Mouse (Mus musculus) liver, postnatal 0 days (tissue): ENCODE results near the gene Skiv2l. TPM values are rescaled to one million over a fixed set of nuclear protein-coding genes. Genes with fewer than 3 reads are reported as not detected.
A peak's percentile ranks its signal among the peaks of the same experiment; 100 is the strongest.

Experiments
- ATAC-seq: fragments of 200-750 bp; cut with Nextera tagmentation; 2 replicates; pipeline ENCODE4 v1.8.0; 2017; ENCODE audit warnings: mild to moderate bottlenecking, moderate library complexity
- DNase-seq: peaks from one replicate; pipeline ENCODE4 v3.0.0-alpha.2; 2016
- H3K27ac ChIP-seq: fragments of 300-500 bp; sonication (generic); 2 replicates; pipeline ENCODE4 v1.5.1; 2014; ENCODE audit warnings: antibody characterized with exemption, moderate library complexity, mild to moderate bottlenecking, low read depth
- H3K27me3 ChIP-seq: fragments of 300-500 bp; sonication (generic); 2 replicates; pipeline ENCODE4 v1.6.1; 2014; ENCODE audit warnings: low read length, control low read depth, mixed read lengths; ENCODE audit not compliant: insufficient read depth
- H3K36me3 ChIP-seq: fragments of 300-500 bp; sonication (generic); replicated peaks from 2 replicates; pipeline ENCODE4 v1.6.1; 2014; ENCODE audit warnings: mild to moderate bottlenecking, control low read depth, low read length, moderate library complexity, mixed read lengths; ENCODE audit not compliant: insufficient read depth
- H3K4me1 ChIP-seq: fragments of 300-500 bp; sonication (generic); 2 replicates; pipeline ENCODE4 v1.6.1; 2014; ENCODE audit warnings: antibody characterized with exemption, mild to moderate bottlenecking, control low read depth; ENCODE audit not compliant: insufficient read depth
- H3K4me2 ChIP-seq: fragments of 300-500 bp; sonication (generic); 2 replicates; pipeline ENCODE4 v1.6.1; 2014; ENCODE audit warnings: low read depth, mild to moderate bottlenecking, low read length, moderate library complexity, mixed read lengths
- H3K4me3 ChIP-seq: fragments of 300-500 bp; sonication (generic); 2 replicates; pipeline ENCODE4 v1.5.1; 2014; ENCODE audit warnings: low read depth, low read length
- H3K9ac ChIP-seq: fragments of 300-500 bp; sonication (generic); replicated peaks from 2 replicates; pipeline ENCODE4 v1.6.1; 2014; ENCODE audit warnings: mild to moderate bottlenecking, moderate library complexity
- H3K9me3 ChIP-seq: fragments of 300-500 bp; sonication (generic); 2 replicates; pipeline ENCODE4 v1.6.1; 2016; ENCODE audit warnings: mild to moderate bottlenecking, control low read depth, low read length, mixed read lengths
- CTCF ChIP-seq: sonication (generic); IDR thresholded peaks from 2 replicates; pipeline ENCODE4 v1.5.1; 2016; ENCODE audit warnings: antibody characterized with exemption, low read depth
- EP300 ChIP-seq: IDR thresholded peaks from 2 replicates; pipeline ENCODE4 v1.6.1; 2016; ENCODE audit warnings: antibody characterized with exemption, low read depth, mild to moderate bottlenecking
- WGBS: fragments of 180-500 bp; shearing (Covaris S2); extraction: QIAGEN DNeasy Blood & Tissue Kit; methylation state at CpG from one replicate; pipeline ENCODE4 v1.1.7; 2014; ENCODE audit not compliant: insufficient replicate concordance; 5-methylcytosine and 5-hydroxymethylcytosine counted together
- polyA plus RNA-seq: library from polyadenylated mRNA; unstranded; fragments of >200 nt; fragmentation: Nextera tagmentation; extraction: Ambion mirVana; gene quantifications from 2 replicates; pipeline ENCODE4 v1.2.1, GENCODE M21; 2015

Skiv2l gene
- polyA plus RNA-seq, 1 experiment from 2014 or later: 15.4 TPM

DNA sequence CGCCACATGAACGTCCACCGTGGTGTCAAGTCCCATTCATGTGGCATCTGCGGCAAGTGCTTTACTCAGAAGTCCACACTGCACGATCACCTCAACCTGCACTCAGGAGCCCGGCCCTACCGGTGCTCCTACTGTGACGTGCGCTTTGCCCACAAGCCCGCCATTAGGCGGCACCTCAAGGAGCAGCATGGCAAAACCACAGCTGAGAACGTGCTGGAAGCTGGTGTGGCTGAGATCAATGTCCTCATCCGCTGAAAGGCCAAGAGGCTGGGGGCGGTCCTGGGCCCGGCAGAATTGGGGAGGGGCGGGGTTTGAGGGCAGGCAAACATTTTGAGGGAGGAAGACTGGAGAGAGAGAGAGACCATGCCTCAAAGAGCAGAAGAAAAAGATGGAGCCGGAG is 46.4 kb upstream of the Skiv2l start:
- Histone ChIP-seq H3K9me3 (no peaks in the 10 kb centered on the region; the same call in 1 of the 2 replicates), H3K27ac (no peak overlapping the region), H3K27me3 (no peaks in the 10 kb centered on the region), H3K4me3 (no peak overlapping the region), H3K36me3 (no peaks in the 10 kb centered on the region), H3K9ac (no peak overlapping the region), H3K4me2 (no peak overlapping the region), H3K4me1 (peaks cover 28% of the 10 kb centered on the region)
- ATAC-seq (no peak), DNase-seq (no peak)
- TF ChIP-seq EP300 (no peak), CTCF (no peak)
- WGBS: 72% methylated on average over 17 of the region's 17 CpGs

GRCm38 (mm10) chr17:34895724-34896123 is 45.7 kb upstream of the Skiv2l start:
- TF ChIP-seq EP300: no peak
- TF ChIP-seq CTCF: no peak
- Histone ChIP-seq H3K4me2 (0 out of 2 replicates have a peak overlapping the region, but pooled peaks have one; percentile 98), H3K27ac (no peak overlapping the region), H3K9me3 (no peaks in the 10 kb centered on the region; the same call in 1 of the 2 replicates), H3K36me3 (no peaks in the 10 kb centered on the region), H3K9ac (no peak overlapping the region), H3K4me1 (peaks cover 28% of the 10 kb centered on the region), H3K4me3 (no peak overlapping the region), H3K27me3 (no peaks in the 10 kb centered on the region)
- 92% methylated on average over 15 of the region's 15 CpGs for WGBS
- ATAC-seq (no peak), DNase-seq (no peak)

DNA sequence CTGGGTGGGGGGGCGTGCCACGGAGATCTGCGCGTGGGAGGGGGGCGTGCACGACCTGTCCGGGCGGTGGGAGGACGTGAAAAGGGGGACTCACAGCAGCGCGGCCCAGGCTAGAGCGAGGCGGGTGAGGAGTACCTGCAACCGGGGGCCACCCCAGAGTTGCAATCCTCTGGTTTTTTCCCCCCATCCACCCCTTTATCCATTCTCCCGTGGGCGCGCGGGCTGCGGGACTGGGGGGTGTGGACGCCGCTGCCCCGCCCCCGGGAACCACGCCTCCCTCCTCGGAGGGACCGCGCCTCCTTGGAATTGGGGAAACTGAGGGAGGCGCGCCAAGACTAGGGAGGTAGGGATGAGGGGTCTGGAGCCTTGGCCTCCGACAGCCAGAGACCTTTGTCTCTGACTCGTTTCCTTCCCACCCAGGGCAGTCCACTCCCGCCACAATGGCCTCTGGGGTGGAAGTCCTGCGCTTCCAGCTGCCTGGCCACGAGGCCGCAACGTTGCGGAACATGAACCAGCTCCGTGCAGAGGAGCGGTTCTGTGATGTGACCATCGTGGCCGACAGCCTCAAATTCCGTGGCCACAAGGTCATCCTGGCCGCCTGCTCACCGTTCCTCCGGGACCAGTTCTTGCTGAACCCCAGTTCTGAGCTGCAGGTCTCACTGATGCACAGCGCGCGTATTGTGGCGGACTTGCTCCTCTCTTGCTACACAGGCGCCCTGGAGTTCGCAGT is 45.0 kb upstream of the Skiv2l start:
- Histone ChIP-seq H3K27me3 (no peaks in the 10 kb centered on the region), H3K9ac (peak overlapping the region; percentile 78), H3K9me3 (no peaks in the 10 kb centered on the region; the same call in 1 of the 2 replicates), H3K27ac (peak overlapping the region; percentile 77), H3K4me1 (peaks cover 25% of the 10 kb centered on the region), H3K4me2 (peak overlapping the region; percentile 98), H3K4me3 (peak overlapping the region; percentile 72), H3K36me3 (no peaks in the 10 kb centered on the region)
- no peak for TF ChIP-seq CTCF
- TF ChIP-seq EP300: no peak
- no peak for ATAC-seq
- WGBS: 13% methylated on average over 51 of the region's 51 CpGs
- peak; percentile 60 for DNase-seq

- Histone ChIP-seq H3K36me3 (no peaks in the 10 kb centered on the region), H3K4me3 (peak overlapping the region; percentile 72), H3K27ac (peak overlapping the region; percentile 77), H3K9me3 (no peaks in the 10 kb centered on the region; the same call in 1 of the 2 replicates), H3K27me3 (no peaks in the 10 kb centered on the region), H3K9ac (peak overlapping the region; percentile 78), H3K4me1 (peaks cover 25% of the 10 kb centered on the region), H3K4me2 (peak overlapping the region; percentile 98)
- peak; percentile 15; the same call in 1 of the 2 replicates for TF ChIP-seq EP300
- TF ChIP-seq CTCF: peak; percentile 34
- peak; percentile 87 for ATAC-seq
- WGBS: under 1% methylated on average over 29 of the region's 51 CpGs
- DNase-seq: peak; percentile 94
Observed at GRCm38 (mm10) chr17:34894074-34894597, 44.1 kb upstream of the Skiv2l start.

GRCm38 (mm10) chr17:34893072-34893824 is 43.2 kb upstream of the Skiv2l start:
- H3K9ac ChIP-seq: no peak overlapping the region
- no peaks in the 10 kb centered on the region for H3K36me3 ChIP-seq
- 76% methylated on average over 12 of the region's 12 CpGs for WGBS

GRCm38 (mm10) chr17:34891377-34891776 is 41.4 kb upstream of the Skiv2l start:
- no peak for ATAC-seq
- no peak for TF ChIP-seq EP300
- peak; percentile 48 for TF ChIP-seq CTCF
- H3K9me3 ChIP-seq: no peaks in the 10 kb centered on the region; the same call in 1 of the 2 replicates
- H3K27me3 ChIP-seq: no peaks in the 10 kb centered on the region
- no peak overlapping the region for H3K4me2 ChIP-seq
- H3K27ac ChIP-seq: no peak overlapping the region
- H3K4me1 ChIP-seq: peaks cover 14% of the 10 kb centered on the region
- 88% methylated on average over 2 of the region's 2 CpGs for WGBS
- DNase-seq: no peak
- no peaks in the 10 kb centered on the region for H3K36me3 ChIP-seq
- no peak overlapping the region for H3K4me3 ChIP-seq
- no peak overlapping the region for H3K9ac ChIP-seq

More at GRCm38 (mm10) chr17:34893072-34893824, 43.2 kb upstream of the Skiv2l start:
- TF ChIP-seq CTCF (no peak), EP300 (no peak)
- H3K27me3 ChIP-seq: no peaks in the 10 kb centered on the region
- H3K4me1 ChIP-seq: peaks cover 25% of the 10 kb centered on the region
- H3K4me3 ChIP-seq: peak overlapping the region; percentile 72; the same call in 1 of the 2 replicates
- no peak for ATAC-seq
- DNase-seq: no peak
- peak overlapping the region; percentile 77; the same call in 1 of the 2 replicates for H3K27ac ChIP-seq
- no peaks in the 10 kb centered on the region; the same call in 1 of the 2 replicates for H3K9me3 ChIP-seq
- peak overlapping the region; percentile 98 for H3K4me2 ChIP-seq
